Mouse (Mus musculus) skeletal muscle tissue, postnatal 0 days (tissue): ENCODE data around the gene Dlgap5. TPM values are rescaled to one million over a fixed set of nuclear protein-coding genes. Genes with fewer than 3 reads are reported as not detected.

Source experiments
- polyA plus RNA-seq: library from polyadenylated mRNA; unstranded; fragments of >200 nt; fragmentation: Nextera tagmentation; extraction: Ambion mirVana; gene quantifications from 2 replicates; pipeline ENCODE4 v1.2.1, GENCODE M21; 2015

The Dlgap5 gene
- 7.7 and 8.8 TPM in 2 replicates for polyA plus RNA-seq

DNA sequence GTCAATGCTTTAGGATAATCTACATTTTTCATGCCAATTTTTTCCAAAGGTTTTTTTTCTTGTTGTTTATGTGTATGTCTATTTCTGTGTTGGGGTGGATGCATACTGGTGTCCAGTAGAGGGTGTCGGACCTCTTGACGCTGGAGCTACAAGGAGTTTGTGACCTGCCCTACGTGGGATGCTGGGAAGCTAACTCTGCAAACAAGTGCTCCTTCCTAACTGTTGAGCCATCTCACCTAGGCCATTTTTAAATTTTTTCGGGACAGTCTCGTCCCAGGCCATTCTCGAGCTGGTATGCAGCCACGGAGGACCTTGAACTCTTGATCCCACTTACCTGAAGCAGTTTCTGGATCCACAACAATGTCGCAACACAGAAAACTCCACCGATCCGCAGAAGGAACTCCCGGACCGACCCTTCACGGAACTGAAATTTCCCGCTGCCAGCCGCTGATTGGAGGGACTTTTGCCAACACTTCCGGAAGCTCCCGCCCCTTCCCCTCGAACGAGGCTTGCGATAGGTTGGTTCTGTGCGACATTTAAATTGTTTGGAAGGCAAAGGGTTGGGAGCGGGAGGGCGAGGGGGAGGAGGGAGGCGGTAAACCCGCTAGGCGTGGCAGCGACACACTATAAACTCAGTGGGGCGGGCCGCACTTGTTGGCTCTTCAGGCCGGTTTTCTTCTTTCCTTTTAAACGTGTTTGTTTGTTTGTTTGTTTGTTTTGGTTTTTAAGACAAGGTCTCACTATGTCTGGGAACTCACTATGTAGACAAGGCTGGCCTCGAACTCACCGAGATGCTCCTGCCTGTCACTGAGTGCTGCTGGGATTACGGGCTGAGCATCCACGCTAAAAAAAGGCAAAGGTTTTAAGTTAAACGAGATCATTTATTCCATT is at the start of gene Dlgap5:
Dlgap5 (minus strand) TSS at position 633 of the 891 bp plus-strand sequence.

DNA sequence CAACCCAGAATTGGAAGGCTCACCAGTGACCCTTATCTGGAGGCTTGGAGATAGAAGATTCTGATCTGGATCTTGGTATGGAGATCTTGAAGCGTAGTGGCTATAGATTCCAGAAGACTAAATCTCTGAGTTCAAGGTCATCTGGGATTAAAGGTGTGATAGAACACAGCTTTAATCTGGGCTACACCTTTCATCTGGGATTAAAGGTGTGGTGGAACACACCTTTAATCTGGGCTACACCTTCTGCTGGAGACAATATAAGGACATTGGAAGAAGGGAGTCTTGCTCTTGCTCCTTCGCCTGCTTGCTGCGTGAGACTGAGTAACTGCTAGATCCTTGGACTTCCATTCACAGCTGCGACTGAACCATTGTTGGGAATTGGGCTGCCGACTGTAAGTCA is 31.9 kb upstream of the Dlgap5 start, which contains the start of gene Fbxo34:
Fbxo34 (plus strand) TSS at position 301 of the 400 bp plus-strand sequence.

DNA sequence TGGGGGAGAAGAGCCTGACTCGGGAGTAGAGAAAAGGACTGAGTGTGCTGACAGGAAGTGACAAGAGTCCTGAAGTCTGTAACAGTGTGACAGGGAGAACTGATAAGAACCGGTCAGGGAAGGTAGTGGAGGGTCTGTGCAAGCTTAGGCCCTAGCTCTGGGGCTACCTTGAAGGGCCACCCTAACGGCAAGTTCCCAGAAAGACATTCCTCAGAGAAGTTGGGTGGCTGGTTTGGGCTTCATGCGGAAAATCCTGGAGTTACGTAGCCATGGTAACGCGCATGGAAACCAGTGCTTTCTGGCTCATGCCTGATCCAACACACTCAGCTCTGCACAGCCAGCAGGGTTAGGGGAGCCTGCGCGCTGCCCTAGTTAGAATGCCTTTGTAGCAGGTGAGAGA is 50.7 kb downstream of the Dlgap5 start, which contains the start of gene Lgals3:
Lgals3 (plus strand) TSS at position 291 of the 400 bp plus-strand sequence.

Other genes starting within 250 kb of the Dlgap5 start
- gene Gch1, start 229.0 kb downstream of the Dlgap5 start, polyA plus RNA-seq = 2.9 and 3.2 TPM in 2 replicates
- gene Wdhd1, start 141.6 kb downstream of the Dlgap5 start, polyA plus RNA-seq = 4.3 and 4.9 TPM in 2 replicates
- gene Socs4, start 141.5 kb downstream of the Dlgap5 start, polyA plus RNA-seq = 1.3 TPM in 2 replicates
- gene Mapk1ip1l, start 120.1 kb downstream of the Dlgap5 start, polyA plus RNA-seq = 23.2 and 23.3 TPM in 2 replicates
- gene Lgals3, start 50.7 kb downstream of the Dlgap5 start, polyA plus RNA-seq = 13.2 and 44.9 TPM in 2 replicates
- gene Fbxo34, start 32.0 kb upstream of the Dlgap5 start, polyA plus RNA-seq = 11.4 TPM in 2 replicates
- 10.9 and 11.0 TPM in 2 replicates for gene Atg14, start 152.2 kb upstream of the Dlgap5 start, polyA plus RNA-seq
- 89.1 and 104 TPM in 2 replicates for gene Ktn1, start 230.0 kb upstream of the Dlgap5 start, polyA plus RNA-seq